9 mouse cellular contexts compared by ENCODE assay signal in the genomic region with DNA sequence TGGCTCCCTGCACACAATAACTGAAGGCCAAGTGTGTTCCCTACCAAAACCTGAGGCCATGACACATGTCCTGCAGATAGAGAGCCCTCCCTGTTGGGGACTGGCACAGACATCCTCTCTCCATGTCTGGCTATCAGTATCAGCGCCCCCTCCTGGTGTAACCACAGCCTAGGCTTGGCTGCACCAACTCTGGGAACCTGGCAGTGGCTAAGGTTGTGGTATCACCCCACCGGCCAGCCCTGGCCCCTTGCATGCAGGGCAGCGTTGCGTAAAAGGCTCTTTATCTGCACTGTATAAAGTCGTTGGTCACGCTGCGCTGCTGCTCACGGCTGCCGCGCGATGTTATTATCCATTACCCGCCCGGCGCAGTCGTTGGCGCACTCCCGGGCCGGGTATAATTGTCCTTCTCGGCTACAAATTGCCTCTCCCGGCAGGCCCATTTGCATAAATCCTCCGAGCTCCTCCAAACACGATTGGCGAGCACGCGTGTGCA. TPM values are rescaled to one million over a fixed set of nuclear protein-coding genes. Genes with fewer than 3 reads are reported as not detected.
A peak's percentile ranks its signal among the peaks of the same experiment; 100 is the strongest.
DNase-seq lines count a peak whose midpoint lies in the region; ATAC-seq lines count a peak whose summit lies in the region.
"Had no signal": no experiment of that assay in that cellular context is flagged by ENCODE, and none has a peak within 500 bp of the region (broad histone marks: within the 10 kb centered on the region; RNA-seq: fewer than 3 reads in every experiment).

No protein-coding gene starts in this region.

- ATAC-seq in hindbrain, embryonic 13.5 days (ENCODE audit: low FRiP score) = peak; percentile 72
- ATAC-seq in liver, embryonic 11.5 days (replicated peaks; ENCODE audit: low FRiP score) = 0 out of 2 replicates have a peak, but pooled peaks have one; percentile 44
- peak; percentile 89 for ATAC-seq in neural tube, embryonic 11.5 days (ENCODE audit: insufficient read depth, low FRiP score, low TSS enrichment)

- H3K36me3 ChIP-seq in hindbrain, embryonic 13.5 days = peaks cover 91% of the 10 kb centered on the region
- peaks cover 39% of the 10 kb centered on the region for H3K36me3 ChIP-seq in liver, embryonic 11.5 days (ENCODE audit: control insufficient read depth, insufficient read depth, low read length)
- H3K36me3 ChIP-seq in neural tube, embryonic 11.5 days (ENCODE audit: control insufficient read depth, insufficient read depth, low read length) = peaks cover 50% of the 10 kb centered on the region

- 0 out of 2 replicates have a peak overlapping the region, but pooled peaks have one; percentile 43 for H3K9ac ChIP-seq in hindbrain, embryonic 13.5 days
- H3K9ac ChIP-seq in liver, embryonic 11.5 days (ENCODE audit: low read depth, low read length) = no peak overlapping the region
- peak overlapping the region; percentile 12; the same call in 1 of the 2 replicates for H3K9ac ChIP-seq in neural tube, embryonic 11.5 days (ENCODE audit: low read length)
- H3K9ac ChIP-seq: liver, embryonic 15.5 days had no signal

- 0 out of 2 replicates have a peak overlapping the region, but pooled peaks have one; percentile 2 for H3K4me3 ChIP-seq in hindbrain, embryonic 13.5 days
- H3K4me3 ChIP-seq in liver, embryonic 11.5 days (ENCODE audit: low read depth, low read length) = no peak overlapping the region
- H3K4me3 ChIP-seq in neural tube, embryonic 11.5 days (ENCODE audit: low read depth, low read length) = no peak overlapping the region
- H3K4me3 ChIP-seq: liver, embryonic 15.5 days had no signal

- H3K27me3 ChIP-seq in hindbrain, embryonic 13.5 days = peaks cover 9% of the 10 kb centered on the region; the same call in 1 of the 2 replicates
- H3K27me3 ChIP-seq in liver, embryonic 11.5 days (replicated peaks; ENCODE audit: control insufficient read depth, insufficient read depth, low read length) = no peaks in the 10 kb centered on the region
- no peaks in the 10 kb centered on the region for H3K27me3 ChIP-seq in neural tube, embryonic 11.5 days (ENCODE audit: control insufficient read depth, insufficient read depth, low read length)
- H3K27me3 ChIP-seq: liver, embryonic 15.5 days had no signal

- H3K9me3 ChIP-seq in hindbrain, embryonic 13.5 days = no peaks in the 10 kb centered on the region
- no peaks in the 10 kb centered on the region for H3K9me3 ChIP-seq in liver, embryonic 11.5 days (ENCODE audit: control insufficient read depth, low read length)
- H3K9me3 ChIP-seq in neural tube, embryonic 11.5 days (ENCODE audit: control insufficient read depth, low read length) = no peaks in the 10 kb centered on the region
- H3K9me3 ChIP-seq: liver, embryonic 15.5 days had no signal

- H3K4me2 ChIP-seq in hindbrain, embryonic 13.5 days = peak overlapping the region; percentile 27; the same call in 1 of the 2 replicates
- no peak overlapping the region for H3K4me2 ChIP-seq in liver, embryonic 11.5 days
- H3K4me2 ChIP-seq in neural tube, embryonic 11.5 days (ENCODE audit: low read depth) = no peak overlapping the region
- H3K4me2 ChIP-seq: liver, embryonic 15.5 days had no signal

- H3K27ac ChIP-seq in hindbrain, embryonic 13.5 days = peak overlapping the region; percentile 90
- H3K27ac ChIP-seq in liver, embryonic 11.5 days (ENCODE audit: low read depth, low read length) = no peak overlapping the region
- H3K27ac ChIP-seq in neural tube, embryonic 11.5 days (ENCODE audit: low read depth, low read length) = peak overlapping the region; percentile 76; the same call in 1 of the 2 replicates
- H3K27ac ChIP-seq: liver, embryonic 15.5 days had no signal

- DNase-seq in left cerebral cortex, adult 18-20 months (ENCODE audit: low spot score in 2 of 2) = peak; percentile 23 to 42
- no peak for DNase-seq in left cerebral cortex, adult 8-10 months (ENCODE audit: low spot score in 2 of 2)
- DNase-seq in adrenal gland, postnatal 10 days = peak; percentile 79
- peak; percentile 52 for DNase-seq in embryo, embryonic 9.5 days (ENCODE audit: extremely low spot score)
- DNase-seq in liver, embryonic 11.5 days (ENCODE audit: low spot score) = no peak
- peak; percentile 86 for DNase-seq in neural tube, embryonic 11.5 days (ENCODE audit: low spot score)
- no peak for DNase-seq in ovary, adult 18-20 months (ENCODE audit: low spot score)

- WGBS in hindbrain, embryonic 13.5 days = 17% methylated on average over 25 of the region's 25 CpGs
- 80% methylated on average over 25 of the region's 25 CpGs for WGBS in liver, embryonic 11.5 days
- 34% methylated on average over 25 of the region's 25 CpGs for WGBS in neural tube, embryonic 11.5 days

- peaks cover 39% of the 10 kb centered on the region for H3K4me1 ChIP-seq in hindbrain, embryonic 13.5 days (replicated peaks)
- peaks cover 5% of the 10 kb centered on the region; the same call in 1 of the 2 replicates for H3K4me1 ChIP-seq in liver, embryonic 11.5 days (replicated peaks; ENCODE audit: control insufficient read depth, insufficient read depth, low read length)
- H3K4me1 ChIP-seq in neural tube, embryonic 11.5 days (ENCODE audit: control insufficient read depth, insufficient read depth, low read length) = peaks cover 18% of the 10 kb centered on the region

RNA-seq across cellular contexts. Expression of a gene that starts 47.6 kb away (rescaled TPM):
- total RNA-seq in left cerebral cortex, adult 18-20 months (2021) = 10 to 100 TPM; 18.8 to 19.0 TPM
- 10 to 100 TPM; 20.8 to 23.0 (median 21.6) TPM for total RNA-seq in left cerebral cortex, adult 8-10 months (2022)
- total RNA-seq in adrenal gland, postnatal 10 days (2021) = 10 to 100 TPM; 13.8 to 20.5 TPM
- 13.6 and 17.0 TPM in 2 replicates for polyA plus RNA-seq in hindbrain, embryonic 13.5 days (2015; fragmentation: Nextera tagmentation; extraction: Ambion mirVana)
- 6.7 and 8.8 TPM in 2 replicates for polyA plus RNA-seq in liver, embryonic 11.5 days (2014; fragmentation: Nextera tagmentation; extraction: Ambion mirVana)
- 19.7 and 22.7 TPM in 2 replicates for polyA plus RNA-seq in neural tube, embryonic 11.5 days (2014; fragmentation: Nextera tagmentation; extraction: Ambion mirVana)

Comparison
In these comparisons a context has a peak if more than half of its experiments do, and no peak if none do; other contexts are left out.
1. DNase-seq: peak in left cerebral cortex, adult 18-20 months (2 of 2), adrenal gland, postnatal 10 days (single experiment), embryo, embryonic 9.5 days (single experiment) and neural tube, embryonic 11.5 days (single experiment); none in left cerebral cortex, adult 8-10 months (0 of 2), liver, embryonic 11.5 days (single experiment) and ovary, adult 18-20 months (single experiment).
2. Peak in every context shown above with its lines, with median percentiles within 50 percentile points of each other: ATAC-seq.